Mouse (Mus musculus) limb, embryonic 11.5 days (tissue): Measurements from ENCODE around the gene Tmprss6. TPM values are rescaled to one million over a fixed set of nuclear protein-coding genes. Genes with fewer than 3 reads are reported as not detected.

Experiments
- ATAC-seq: fragments of 200-750 bp; cut with Nextera tagmentation; 2 replicates; pipeline ENCODE4 v1.8.0; 2017; ENCODE audit warnings: low read depth; ENCODE audit not compliant: insufficient number of reproducible peaks, low FRiP score, low TSS enrichment
- DNase-seq: peaks from one replicate; pipeline ENCODE4 v3.0.0-alpha.2; 2015; ENCODE audit warnings: low spot score
- H3K27ac ChIP-seq: fragments of 300-500 bp; sonication (generic); replicated peaks from 2 replicates; pipeline ENCODE4 v1.5.1; 2014; ENCODE audit warnings: low read depth, mild to moderate bottlenecking, low read length
- H3K27me3 ChIP-seq: fragments of 300-500 bp; sonication (generic); 2 replicates; pipeline ENCODE4 v1.6.1; 2014; ENCODE audit warnings: mild to moderate bottlenecking, low read length, mixed read lengths; ENCODE audit not compliant: control insufficient read depth, insufficient read depth
- H3K36me3 ChIP-seq: fragments of 300-500 bp; sonication (generic); 2 replicates; pipeline ENCODE4 v1.6.1; 2014; ENCODE audit warnings: mild to moderate bottlenecking, low read length, moderate library complexity, mixed read lengths; ENCODE audit not compliant: control insufficient read depth, insufficient read depth
- H3K4me1 ChIP-seq: fragments of 300-500 bp; sonication (generic); 2 replicates; pipeline ENCODE4 v1.6.1; 2014; ENCODE audit warnings: low read length, mixed read lengths; ENCODE audit not compliant: control insufficient read depth, insufficient read depth
- H3K4me2 ChIP-seq: fragments of 300-500 bp; sonication (generic); 2 replicates; pipeline ENCODE4 v1.6.1; 2014; ENCODE audit warnings: low read depth, mild to moderate bottlenecking, moderate library complexity; ENCODE audit not compliant: severe bottlenecking
- H3K4me3 ChIP-seq: fragments of 300-500 bp; sonication (generic); 2 replicates; pipeline ENCODE4 v1.5.1; 2014; ENCODE audit warnings: low read depth, low read length
- H3K9ac ChIP-seq: fragments of 300-500 bp; sonication (generic); 2 replicates; pipeline ENCODE4 v1.6.1; 2014; ENCODE audit warnings: mild to moderate bottlenecking, low read length
- H3K9me3 ChIP-seq: fragments of 300-500 bp; sonication (generic); 2 replicates; pipeline ENCODE4 v1.6.1; 2016; ENCODE audit warnings: low read length; ENCODE audit not compliant: control insufficient read depth
- WGBS: fragments of 180-500 bp; shearing (Covaris S2); extraction: QIAGEN DNeasy Blood & Tissue Kit; methylation state at CpG from one replicate; pipeline ENCODE4 v1.1.7; 2014; 5-methylcytosine and 5-hydroxymethylcytosine counted together
- polyA plus RNA-seq: library from polyadenylated mRNA; unstranded; fragments of >200 nt; fragmentation: Nextera tagmentation; extraction: Ambion mirVana; gene quantifications from 2 replicates; pipeline ENCODE4 v1.2.1, GENCODE M21; 2014

The Tmprss6 gene
- polyA plus RNA-seq, 1 experiment from 2014 or later, result 0.27 TPM

GRCm38 (mm10) chr15:78429139-78429459 is 39.3 kb downstream of the Tmprss6 start:
- Histone ChIP-seq H3K4me1 (peaks cover 7% of the 10 kb centered on the region; the same call in 1 of the 2 replicates), H3K36me3 (no peaks in the 10 kb centered on the region), H3K27ac (no peak overlapping the region), H3K4me3 (peak overlapping the region; percentile 66), H3K9ac (peak overlapping the region; percentile 52), H3K27me3 (no peaks in the 10 kb centered on the region), H3K4me2 (peak overlapping the region; percentile 49), H3K9me3 (no peaks in the 10 kb centered on the region)
- 13% methylated on average over 3 of the region's 3 CpGs for WGBS
- ATAC-seq (no peak), DNase-seq (no peak)

- DNase-seq (peak; percentile 82), ATAC-seq (peak; percentile 70)
- H3K9ac ChIP-seq, result peak within 1 kb of the TSS; percentile 52
- no peak within 1 kb of the TSS for H3K27ac ChIP-seq
- H3K9me3 ChIP-seq, result no peaks in the 10 kb centered on the region
- peak within 1 kb of the TSS; percentile 66 for H3K4me3 ChIP-seq
- no peaks in the 10 kb centered on the region for H3K36me3 ChIP-seq
- under 1% methylated on average over 51 of the region's 52 CpGs for WGBS
- H3K4me2 ChIP-seq, result peak within 1 kb of the TSS; percentile 49
- no peaks in the 10 kb centered on the region for H3K27me3 ChIP-seq
- peaks cover 7% of the 10 kb centered on the region; the same call in 1 of the 2 replicates for H3K4me1 ChIP-seq
Observed at GRCm38 (mm10) chr15:78428391-78429138, 39.9 kb downstream of the Tmprss6 start, which contains the start of gene Kctd17. Gene Kctd17, plus strand, starts transcription at chr15:78428564.

- DNase-seq (no peak), ATAC-seq (no peak)
- Histone ChIP-seq H3K36me3 (no peaks in the 10 kb centered on the region), H3K4me1 (peaks cover 7% of the 10 kb centered on the region; the same call in 1 of the 2 replicates), H3K4me2 (no peak overlapping the region), H3K9me3 (no peaks in the 10 kb centered on the region), H3K27me3 (no peaks in the 10 kb centered on the region), H3K27ac (no peak overlapping the region), H3K9ac (no peak overlapping the region), H3K4me3 (no peak overlapping the region)
- WGBS, result 59% methylated on average over 4 of the region's 4 CpGs
Observed at GRCm38 (mm10) chr15:78425230-78425629, 43.2 kb downstream of the Tmprss6 start.

- DNase-seq (no peak), ATAC-seq (no peak)
- Histone ChIP-seq H3K4me2 (no peak overlapping the region), H3K27ac (no peak overlapping the region), H3K4me1 (peaks cover 6% of the 10 kb centered on the region; the same call in 1 of the 2 replicates), H3K4me3 (no peak overlapping the region), H3K27me3 (no peaks in the 10 kb centered on the region), H3K9ac (no peak overlapping the region), H3K36me3 (no peaks in the 10 kb centered on the region), H3K9me3 (no peaks in the 10 kb centered on the region)
- 19% methylated on average over 11 of the region's 11 CpGs for WGBS
Observed at GRCm38 (mm10) chr15:78424507-78424906, 43.9 kb downstream of the Tmprss6 start.

GRCm38 (mm10) chr15:78422046-78422956 is 46.1 kb downstream of the Tmprss6 start:
- Histone ChIP-seq H3K9me3 (no peaks in the 10 kb centered on the region), H3K27ac (no peak overlapping the region), H3K9ac (no peak overlapping the region), H3K36me3 (no peaks in the 10 kb centered on the region), H3K27me3 (no peaks in the 10 kb centered on the region), H3K4me2 (no peak overlapping the region), H3K4me1 (no peaks in the 10 kb centered on the region), H3K4me3 (no peak overlapping the region)
- DNase-seq (peak; percentile 90), ATAC-seq (no peak; the same call in 1 of the 2 replicates)
- 17% methylated on average over 16 of the region's 16 CpGs for WGBS

- Histone ChIP-seq H3K4me3 (no peak overlapping the region), H3K9me3 (no peaks in the 10 kb centered on the region), H3K27ac (no peak overlapping the region), H3K4me1 (no peaks in the 10 kb centered on the region), H3K9ac (no peak overlapping the region), H3K4me2 (no peak overlapping the region), H3K36me3 (no peaks in the 10 kb centered on the region), H3K27me3 (no peaks in the 10 kb centered on the region)
- ATAC-seq, result no peak
- 88% methylated on average over 13 of the region's 13 CpGs for WGBS
- DNase-seq, result no peak
Observed at GRCm38 (mm10) chr15:78420395-78420794, 48.0 kb downstream of the Tmprss6 start.

- H3K4me1 ChIP-seq, result no peaks in the 10 kb centered on the region
- DNase-seq (no peak), ATAC-seq (no peak)
- no peak overlapping the region for H3K4me3 ChIP-seq
- H3K9me3 ChIP-seq, result no peaks in the 10 kb centered on the region
- no peaks in the 10 kb centered on the region for H3K36me3 ChIP-seq
- no peaks in the 10 kb centered on the region for H3K27me3 ChIP-seq
- H3K4me2 ChIP-seq, result no peak overlapping the region
- WGBS, result 61% methylated on average over 4 of the region's 4 CpGs
- no peak overlapping the region for H3K9ac ChIP-seq
- no peak overlapping the region for H3K27ac ChIP-seq
Observed at GRCm38 (mm10) chr15:78416937-78417336, 51.5 kb downstream of the Tmprss6 start.

GRCm38 (mm10) chr15:78414157-78414556 is 54.3 kb downstream of the Tmprss6 start:
- Histone ChIP-seq H3K27ac (no peak overlapping the region), H3K9me3 (no peaks in the 10 kb centered on the region), H3K4me1 (peaks cover 5% of the 10 kb centered on the region; the same call in 1 of the 2 replicates), H3K4me3 (no peak overlapping the region), H3K36me3 (no peaks in the 10 kb centered on the region), H3K27me3 (peaks cover 20% of the 10 kb centered on the region), H3K9ac (no peak overlapping the region), H3K4me2 (no peak overlapping the region)
- 86% methylated on average over 8 of the region's 8 CpGs for WGBS
- no peak for DNase-seq
- ATAC-seq, result no peak
